Mouse (Mus musculus): ENCODE data around the gene Cldn14.
A peak's percentile ranks its signal among the peaks of the same experiment; 100 is the strongest.

Cldn14 gene

DNA sequence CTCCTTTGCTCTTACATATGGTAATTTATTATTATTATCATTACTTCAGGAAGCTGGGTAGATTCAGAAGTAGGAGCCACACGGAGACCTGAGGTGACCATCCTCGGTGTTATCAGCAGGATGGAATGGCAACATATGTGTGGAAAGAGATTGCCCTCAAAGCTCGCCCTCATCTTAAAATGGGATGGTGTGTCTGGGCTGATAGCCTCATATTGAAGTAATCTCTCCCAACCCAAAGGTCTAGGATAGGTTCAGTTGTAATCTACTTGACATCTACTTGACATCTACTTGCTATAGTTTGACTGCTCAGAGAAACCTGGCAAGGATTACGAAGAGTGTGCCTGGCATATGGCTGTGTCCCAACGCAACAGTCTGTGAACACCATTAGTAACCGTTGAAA lies 64.3 kb downstream of the Cldn14 start:
- DNase-seq (ENCODE audit: low read depth), result no peak

DNA sequence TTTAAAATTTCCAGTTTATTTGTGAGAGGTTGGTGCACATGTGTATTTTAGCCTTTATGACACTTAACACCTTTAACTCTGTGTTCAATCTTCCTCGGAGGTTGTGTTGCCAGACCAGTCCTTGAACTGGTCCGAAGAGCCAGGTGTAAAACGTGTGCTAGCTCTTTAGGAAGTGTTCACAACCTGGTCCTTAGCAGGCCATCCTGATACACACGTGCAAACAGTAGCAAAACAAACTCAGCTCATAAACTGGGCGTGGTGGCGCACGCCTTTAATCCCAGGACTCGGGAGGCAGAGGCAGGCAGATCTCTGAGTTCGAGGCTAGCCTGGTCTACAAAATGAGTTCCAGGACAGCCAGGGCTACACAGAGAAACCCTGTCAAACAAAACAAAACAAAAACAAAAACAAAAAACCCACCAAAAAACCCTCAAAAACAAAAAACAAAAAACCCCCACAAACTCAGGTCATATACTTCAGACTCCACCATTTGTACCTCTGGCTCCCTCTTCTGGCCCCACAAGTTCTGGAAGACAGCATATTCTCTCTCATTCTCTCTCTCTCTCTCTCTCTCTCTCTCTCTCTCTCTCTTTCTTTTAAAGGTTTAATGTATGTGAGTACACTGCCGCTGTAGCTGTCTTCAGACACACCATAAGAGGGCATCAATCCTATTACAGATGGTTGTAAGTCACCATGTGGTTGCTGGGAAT lies 65.7 kb downstream of the Cldn14 start:
- DNase-seq (ENCODE audit: low read depth), result peak; percentile 46

GRCm38 (mm10) chr16:93941781-93942567 lies 66.7 kb downstream of the Cldn14 start:
- no peak for DNase-seq (ENCODE audit: low read depth)

- DNase-seq (ENCODE audit: low read depth), result no peak
These were observed 68.7 kb downstream of the Cldn14 start for GRCm38 (mm10) chr16:93939961-93940360.

DNA sequence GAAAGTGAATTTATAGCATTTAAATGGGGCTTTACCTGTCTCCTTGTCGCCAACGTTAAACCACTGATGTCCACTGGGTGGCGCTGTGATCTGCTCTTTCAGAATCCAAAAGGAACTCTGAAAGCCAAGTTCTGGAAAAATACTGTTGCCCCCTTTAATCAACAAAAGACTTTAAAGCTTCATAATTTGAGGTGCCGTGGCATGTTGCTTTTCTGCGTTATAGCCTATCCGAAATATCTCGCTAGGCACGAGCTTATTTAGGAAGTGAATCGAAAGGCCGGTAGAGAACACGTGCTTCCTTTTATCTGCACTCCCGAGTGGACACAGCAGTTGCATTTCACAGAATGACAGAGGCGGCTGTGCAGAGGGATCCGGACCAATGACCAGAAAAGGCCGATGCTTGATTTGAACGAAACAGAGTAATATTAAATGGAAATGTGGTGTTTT lies 70.2 kb downstream of the Cldn14 start:
- peak; percentile 85 for DNase-seq (ENCODE audit: low read depth)

DNA sequence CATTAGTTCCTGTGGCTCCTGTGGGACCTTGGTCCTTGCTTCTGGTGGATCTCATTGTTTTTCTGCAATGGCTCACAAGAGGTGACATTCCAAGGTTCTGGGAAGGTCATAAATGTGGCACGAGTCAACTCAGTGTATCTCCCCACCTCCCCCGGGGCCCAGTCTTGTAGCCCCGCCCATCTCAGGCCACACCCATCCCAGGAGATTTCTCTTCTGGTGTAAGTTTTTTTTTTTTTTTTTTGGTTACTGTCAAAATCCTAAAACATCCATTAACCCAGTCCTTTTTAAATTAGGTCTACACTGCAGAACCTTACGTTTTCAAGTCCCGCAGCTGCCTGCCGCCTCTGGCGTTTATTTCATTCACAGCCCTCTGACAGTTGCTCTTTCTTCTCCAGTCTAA lies 73.6 kb downstream of the Cldn14 start:
- DNase-seq (ENCODE audit: low read depth), result peak; percentile 62

DNA sequence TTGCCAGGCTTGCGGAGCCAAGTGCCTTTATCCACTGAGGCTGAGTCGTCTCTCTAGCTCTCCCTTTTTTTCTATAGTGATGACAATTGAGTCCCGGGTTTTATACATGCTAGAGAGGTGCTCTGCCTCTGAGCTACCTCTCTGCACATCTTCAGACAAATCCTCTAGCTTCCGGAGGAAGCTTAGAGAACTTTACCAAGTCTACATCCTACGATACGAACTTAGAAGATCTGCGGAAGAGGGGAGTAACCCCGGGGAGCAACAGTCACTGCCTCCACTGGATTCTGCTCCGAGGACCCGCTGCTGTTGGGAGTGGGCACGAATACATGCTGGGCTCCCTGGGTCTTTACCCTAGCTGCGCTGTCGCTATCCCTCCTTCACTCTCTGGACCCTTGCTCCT lies 74.0 kb downstream of the Cldn14 start:
- DNase-seq (ENCODE audit: low read depth), result no peak

DNA sequence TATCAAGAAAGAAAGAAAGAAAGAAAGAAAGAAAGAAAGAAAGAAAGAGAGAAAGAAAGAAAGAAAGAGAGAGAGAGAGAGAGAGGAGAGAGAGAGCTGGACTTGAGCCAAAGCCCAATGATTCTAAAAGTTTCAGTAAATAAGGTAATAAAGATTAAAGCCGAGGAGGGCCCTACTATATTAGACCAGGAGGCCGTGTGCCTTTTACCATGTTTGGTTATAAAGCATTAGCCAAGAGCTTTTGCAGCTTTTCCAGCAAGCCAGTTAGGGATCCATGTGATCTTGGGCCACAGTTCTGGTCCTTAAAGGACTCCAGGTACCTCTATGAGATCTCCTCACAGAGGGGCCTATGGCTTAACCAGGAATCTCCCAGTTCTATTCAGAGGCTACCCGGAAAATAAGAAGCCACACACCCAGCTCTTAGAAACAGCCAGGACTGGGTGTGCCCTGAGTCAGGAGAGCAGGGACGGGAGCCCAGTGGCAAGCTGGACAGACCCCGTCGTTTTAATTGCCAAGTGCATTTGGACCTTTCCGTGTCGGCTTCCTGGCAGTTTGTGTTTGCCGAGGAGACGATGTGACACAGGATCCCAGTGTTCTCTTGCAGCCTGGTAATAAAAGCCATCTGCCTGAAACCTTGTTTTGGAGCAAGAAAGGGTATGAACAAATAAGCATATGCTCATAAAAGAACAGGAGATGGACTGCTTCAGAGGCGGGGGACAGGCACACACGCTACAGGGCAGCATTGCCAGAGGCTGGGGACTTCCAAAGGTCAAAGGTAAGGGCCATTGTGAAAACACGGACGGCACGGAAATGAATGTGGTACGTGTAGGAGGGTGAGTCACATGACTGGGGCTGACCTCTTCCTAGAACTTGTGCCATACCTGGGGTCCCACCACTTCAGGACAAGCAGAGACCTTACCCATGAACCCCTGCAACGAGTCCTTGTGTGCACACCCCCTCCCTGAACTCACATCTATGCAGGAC lies 76.2 kb downstream of the Cldn14 start:
- DNase-seq (ENCODE audit: low read depth), result no peak

- DNase-seq (ENCODE audit: low read depth), result no peak
These were observed 79.1 kb downstream of the Cldn14 start for GRCm38 (mm10) chr16:93929370-93930032.

DNA sequence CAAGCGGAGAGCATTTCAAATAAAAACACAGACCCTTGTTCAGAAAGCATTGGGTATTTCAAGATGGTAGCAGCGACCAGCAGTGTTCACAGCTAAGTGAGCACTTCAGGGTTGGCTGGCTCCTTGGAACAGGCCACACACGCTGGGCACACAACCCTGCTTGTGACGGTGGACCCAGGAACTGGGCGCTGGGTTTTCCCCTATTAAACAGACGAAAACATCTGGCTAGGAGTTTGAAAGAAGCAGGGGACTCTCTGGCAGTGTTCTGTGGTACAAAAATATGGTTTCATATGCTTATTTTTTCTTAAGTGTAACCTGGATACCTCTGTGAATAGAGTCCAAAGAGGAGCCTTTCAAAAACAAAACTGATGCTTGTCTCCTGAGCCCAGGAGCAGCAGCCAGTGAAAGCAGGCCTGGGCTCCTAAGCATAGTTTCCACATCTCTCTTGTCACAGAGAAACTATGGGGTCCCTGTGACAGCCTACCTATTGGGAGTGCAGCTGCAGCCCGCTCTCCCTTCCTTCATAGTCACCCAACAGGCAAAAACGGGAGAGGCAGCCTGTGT lies 82.9 kb downstream of the Cldn14 start:
- DNase-seq (ENCODE audit: low read depth), result no peak

- DNase-seq (ENCODE audit: low read depth), result no peak
These were observed 84.8 kb downstream of the Cldn14 start for GRCm38 (mm10) chr16:93923788-93924187.

- no peak for DNase-seq (ENCODE audit: low read depth)
These were observed 85.7 kb downstream of the Cldn14 start for GRCm38 (mm10) chr16:93922835-93923389.

GRCm38 (mm10) chr16:93920673-93921072 lies 88.0 kb downstream of the Cldn14 start:
- no peak for DNase-seq (ENCODE audit: low read depth)

GRCm38 (mm10) chr16:93919189-93919588 lies 89.4 kb downstream of the Cldn14 start:
- no peak for DNase-seq (ENCODE audit: low read depth)

GRCm38 (mm10) chr16:93918679-93919060 lies 90.0 kb downstream of the Cldn14 start:
- no peak for DNase-seq (ENCODE audit: low read depth)

DNA sequence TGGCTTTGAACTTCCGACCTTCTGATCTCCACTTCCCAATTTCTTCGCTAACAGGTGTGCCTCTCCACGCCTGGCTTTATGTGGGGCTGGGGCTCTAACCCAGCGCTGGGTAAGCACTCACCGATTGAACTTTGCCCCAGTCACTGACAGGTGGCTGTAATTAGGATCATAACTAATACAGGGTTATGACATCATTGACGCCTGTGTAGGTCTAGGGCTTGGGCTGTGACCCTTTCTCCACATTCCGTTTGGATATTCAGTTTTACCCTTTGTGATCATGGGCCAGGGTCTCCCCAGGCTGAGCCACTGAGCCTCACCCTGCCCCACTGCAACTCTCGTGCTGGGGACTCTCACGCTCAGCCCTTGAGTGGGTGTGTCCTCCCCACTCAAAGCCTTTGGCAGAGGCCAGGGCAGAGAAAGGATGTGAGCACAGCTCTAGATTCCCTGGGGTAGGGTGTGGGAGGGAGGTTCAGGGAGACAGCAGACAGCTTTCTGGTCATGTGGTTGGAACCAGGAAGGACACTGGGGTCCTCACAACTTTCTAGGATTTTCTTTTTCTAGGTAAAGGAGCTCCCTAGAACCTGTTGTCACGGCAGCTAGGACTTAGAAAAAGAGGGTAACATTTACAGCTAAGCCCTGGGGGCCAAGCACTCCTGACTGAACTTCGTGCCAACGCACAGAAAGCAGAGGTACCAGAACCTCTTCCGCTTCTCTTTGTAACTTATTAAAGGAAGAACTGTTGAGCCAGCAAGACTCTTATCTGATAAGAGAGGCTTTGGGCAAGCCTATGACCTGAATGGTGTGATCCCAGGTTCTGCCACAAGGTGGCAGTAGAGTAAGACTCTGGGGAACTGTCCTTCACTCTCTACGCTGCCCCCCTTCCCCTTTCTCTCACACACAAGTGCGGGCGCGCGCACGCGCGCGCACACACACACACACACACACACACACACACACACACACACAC lies 90.6 kb downstream of the Cldn14 start:
- DNase-seq (ENCODE audit: low read depth), result peak; percentile 97

- peak; percentile 76 for DNase-seq (ENCODE audit: low read depth)
These were observed 93.2 kb downstream of the Cldn14 start for GRCm38 (mm10) chr16:93915338-93915849.

- DNase-seq (ENCODE audit: low read depth), result peak; percentile 78
These were observed 94.6 kb downstream of the Cldn14 start for GRCm38 (mm10) chr16:93913881-93914576.

DNA sequence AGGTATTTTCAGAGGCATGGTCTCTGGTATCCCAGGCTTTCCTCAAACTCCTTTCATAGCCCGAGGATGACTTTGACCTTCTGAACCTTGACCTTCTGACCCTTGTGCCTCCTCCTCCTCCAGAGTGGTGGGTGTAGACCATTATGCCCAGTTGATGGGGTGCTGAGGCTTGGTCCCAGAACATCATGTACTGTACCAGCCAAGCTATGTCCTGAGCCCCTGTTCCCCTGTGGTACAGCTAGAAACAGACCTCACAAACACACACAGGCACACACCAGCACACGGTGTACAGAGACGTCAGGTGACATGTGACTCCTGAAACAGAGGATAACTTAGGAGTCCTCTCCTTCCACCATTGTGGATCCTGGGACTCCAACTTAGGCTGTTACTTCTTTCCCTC lies 95.8 kb downstream of the Cldn14 start:
- DNase-seq (ENCODE audit: low read depth), result no peak
